Mouse (Mus musculus) gastrocnemius, adult 8-10 months (tissue): Measurements from ENCODE around the gene Gtsf2. TPM values are rescaled to one million over a fixed set of nuclear protein-coding genes. Genes with fewer than 3 reads are reported as not detected.
"Not testable (repeated sequence)": the region's sequence is repeated elsewhere in the genome, so short reads cannot be mapped to it uniquely, and the experiment has no call there.

Experiments
- DNase-seq, 2 experiments: peaks; one replicate each; pipeline ENCODE4 v3.0.0; 2022; ENCODE audit warnings: low spot score in 2 of 2
- total RNA-seq, 4 experiments: library from RNA; stranded (reverse); gene quantifications; 2 replicates each; pipeline ENCODE4 v1.2.4; 2022

Gene Gtsf2
- total RNA-seq = not detected

- no peak for DNase-seq
These were observed at the start of gene Gtsf2 for GRCm38 (mm10) chr15:103448369-103448768. TSS of gene Gtsf2 (minus strand) at chr15:103448469.

DNA sequence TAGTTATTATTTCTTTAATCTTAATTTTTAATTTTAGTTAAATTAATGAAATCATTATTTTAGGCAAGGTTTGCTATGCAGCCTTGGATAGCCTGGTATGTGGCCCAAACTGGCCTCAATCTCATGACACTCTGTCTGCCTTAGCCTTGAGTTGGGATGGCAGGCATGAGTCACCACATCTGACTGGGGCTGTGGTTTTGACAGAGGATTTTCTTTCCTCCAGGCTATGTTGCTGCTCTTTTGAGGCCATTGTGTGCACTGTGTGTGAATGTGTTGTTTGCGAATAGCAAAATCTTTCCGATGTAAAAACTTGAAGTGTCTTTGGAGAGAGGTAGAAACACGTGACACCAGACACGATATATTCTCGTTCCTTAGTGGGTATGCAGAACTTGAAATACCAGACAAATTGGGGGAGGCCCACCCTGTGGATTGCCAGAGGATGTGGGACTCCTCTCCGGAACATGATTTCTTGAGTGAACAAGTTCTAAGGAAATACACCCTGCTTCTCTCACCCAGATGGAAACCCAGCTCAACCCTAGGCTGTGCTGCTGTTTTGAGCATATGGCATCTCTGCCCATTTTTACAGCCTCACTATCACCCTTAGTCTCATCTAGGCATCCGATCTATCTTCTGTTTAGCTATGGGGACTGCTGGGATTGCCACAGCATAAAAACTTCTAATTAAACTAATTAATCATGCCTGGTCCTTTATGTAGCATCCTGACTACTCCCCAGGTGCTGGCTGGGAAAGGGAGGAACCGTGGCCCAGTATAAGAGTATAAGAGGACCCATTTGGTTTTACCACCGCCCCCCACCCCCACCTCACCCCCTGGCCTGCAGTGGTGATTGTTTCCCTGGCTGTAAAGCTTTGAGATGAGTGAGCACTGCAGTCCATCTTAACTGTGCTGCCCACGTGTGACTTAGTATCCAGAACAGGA is 48.2 kb upstream of the Gtsf2 start:
- DNase-seq = no peak

GRCm38 (mm10) chr15:103488336-103488735 is 40.1 kb upstream of the Gtsf2 start:
- no peak for DNase-seq

- DNase-seq = no peak
These were observed 38.4 kb upstream of the Gtsf2 start for GRCm38 (mm10) chr15:103486658-103487057.

DNA sequence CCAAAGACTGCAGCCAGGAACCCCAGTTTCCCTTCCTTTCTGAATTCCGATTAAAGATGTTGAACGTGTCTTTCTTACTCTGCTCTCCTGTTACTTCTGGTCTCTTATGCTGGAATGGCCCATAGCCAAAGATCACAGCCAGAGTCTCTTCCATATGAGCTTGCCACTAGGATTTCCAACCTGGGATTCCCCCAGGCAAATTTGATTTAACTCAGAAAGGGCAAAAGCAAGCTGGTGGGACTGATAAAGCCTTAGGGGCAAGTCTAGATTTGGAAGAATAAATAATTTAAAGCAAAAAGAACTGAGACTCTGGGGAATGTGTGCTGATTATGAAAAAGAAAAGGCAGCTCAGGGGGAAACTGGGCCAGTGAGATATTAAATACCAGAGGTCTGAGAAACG is 36.8 kb upstream of the Gtsf2 start:
- no peak for DNase-seq

DNA sequence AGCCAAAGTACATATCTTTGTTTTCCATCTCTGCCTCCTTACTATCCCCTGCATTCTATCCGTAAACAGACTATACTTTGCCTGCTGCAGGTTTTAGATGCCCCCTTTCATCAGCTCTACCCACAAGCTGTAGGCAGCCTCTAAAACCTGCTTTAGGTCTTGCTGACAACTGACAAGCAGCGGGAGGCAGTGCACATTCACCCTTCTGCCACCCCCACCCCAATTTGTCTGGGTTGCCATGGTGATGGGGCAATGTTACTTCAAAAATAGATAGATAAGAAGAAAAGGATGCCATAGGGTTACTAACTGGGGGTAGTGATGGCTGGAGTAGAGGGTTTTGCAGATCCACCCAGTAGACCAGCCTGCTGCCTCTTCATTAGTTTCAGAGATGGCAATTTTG is 36.2 kb upstream of the Gtsf2 start:
- no peak for DNase-seq

- no peak for DNase-seq
These were observed 34.2 kb upstream of the Gtsf2 start for GRCm38 (mm10) chr15:103482488-103482887.

DNA sequence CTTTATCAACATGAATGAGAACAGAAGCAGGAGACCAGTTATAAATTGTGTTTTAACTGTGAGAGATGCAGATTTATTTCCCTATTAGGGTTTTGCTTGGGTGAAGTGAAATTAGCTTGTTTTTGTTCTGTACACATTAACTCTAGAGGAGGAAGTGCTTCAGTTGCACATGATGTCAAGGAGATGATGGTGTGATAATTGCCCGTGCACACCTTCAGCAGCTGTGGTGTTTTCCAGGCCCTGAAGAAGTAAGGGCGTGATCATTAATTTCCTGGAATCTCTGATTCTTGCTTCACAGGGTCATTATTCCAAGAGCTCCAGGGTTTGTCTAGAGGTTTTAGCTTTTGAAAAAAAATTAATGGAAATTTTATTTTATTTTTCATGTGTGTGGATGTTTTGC is 31.9 kb upstream of the Gtsf2 start:
- no peak for DNase-seq

DNA sequence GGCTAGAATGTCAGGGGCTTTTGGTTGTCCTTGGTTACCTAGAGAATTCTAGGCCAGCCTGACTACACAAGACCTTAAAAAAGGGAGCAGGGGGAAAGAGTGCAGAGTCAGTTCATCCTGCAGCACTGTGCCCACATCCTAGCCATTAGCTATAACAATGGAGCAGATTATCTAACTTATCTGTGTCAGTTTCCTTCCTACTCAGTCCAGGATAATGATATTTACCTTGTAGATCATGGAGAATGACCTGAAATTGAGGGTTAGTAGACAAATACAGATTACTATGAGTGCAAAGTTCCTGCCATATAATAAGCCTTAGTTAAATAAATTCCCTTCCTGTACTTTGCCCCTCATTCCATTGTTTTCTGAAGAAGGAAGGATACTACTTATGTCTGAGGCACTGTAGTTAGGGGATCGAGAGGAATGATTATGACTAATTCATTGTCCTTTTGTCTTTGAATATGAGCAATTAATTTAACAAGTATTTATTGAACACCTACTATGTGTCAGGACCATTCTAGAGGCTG is 30.9 kb upstream of the Gtsf2 start:
- no peak for DNase-seq

- DNase-seq = no peak
These were observed 25.5 kb upstream of the Gtsf2 start for GRCm38 (mm10) chr15:103473769-103474168.

DNA sequence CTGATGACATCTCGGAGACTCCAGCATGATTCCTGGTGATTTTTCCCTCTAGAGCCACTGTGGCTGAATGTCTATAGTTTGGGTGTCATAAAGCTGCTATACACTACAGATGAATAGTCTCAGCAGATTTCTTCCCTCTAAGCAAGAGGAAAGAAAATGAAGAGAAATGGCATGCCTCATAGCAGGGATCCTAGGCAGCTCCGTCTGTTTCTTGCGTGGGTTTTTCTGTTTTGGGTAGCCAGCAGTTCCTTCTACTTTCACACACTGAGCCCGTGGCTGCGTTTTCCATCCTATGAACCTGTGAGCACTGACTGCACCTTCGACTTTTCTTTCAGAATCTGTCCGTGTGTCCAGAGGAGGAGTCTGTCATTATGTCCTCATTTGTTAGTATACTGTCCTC is 24.9 kb upstream of the Gtsf2 start:
- DNase-seq = no peak

- no peak for DNase-seq
These were observed 24.0 kb upstream of the Gtsf2 start for GRCm38 (mm10) chr15:103472265-103472664.

- DNase-seq = no peak
These were observed 23.4 kb upstream of the Gtsf2 start for GRCm38 (mm10) chr15:103471488-103472194.

- no peak for DNase-seq
These were observed 14.4 kb upstream of the Gtsf2 start for GRCm38 (mm10) chr15:103462539-103463261.

GRCm38 (mm10) chr15:103454449-103454848 is 6.2 kb upstream of the Gtsf2 start:
- no peak for DNase-seq

- no peak for DNase-seq
These were observed 5.4 kb upstream of the Gtsf2 start, which contains the start of gene Nckap1l for GRCm38 (mm10) chr15:103453551-103454218. TSS of gene Nckap1l (plus strand) at chr15:103453794.

DNA sequence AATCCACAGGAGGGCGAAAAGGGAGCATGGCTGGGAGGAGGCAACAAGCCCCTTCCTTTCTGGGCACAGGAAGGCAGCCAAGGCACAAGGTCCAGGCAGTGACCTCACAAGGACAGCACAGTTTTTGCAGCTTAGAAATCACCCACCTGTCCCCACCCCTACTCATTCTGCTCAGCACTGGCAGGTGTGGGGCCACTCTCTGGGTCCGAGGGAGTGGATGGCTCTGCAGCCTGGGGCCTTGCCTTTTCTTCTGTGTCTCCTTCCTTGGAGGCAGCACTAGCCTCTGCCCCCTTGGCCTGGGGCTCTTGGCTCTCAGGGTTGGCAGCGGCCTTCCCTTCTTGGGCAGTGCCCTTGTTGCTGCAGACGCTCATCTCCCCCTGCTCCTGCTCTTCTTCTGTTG is 2.3 kb downstream of the Gtsf2 start:
- not testable (repeated sequence) for DNase-seq

- no peak for DNase-seq
These were observed 18.0 kb downstream of the Gtsf2 start, which contains the start of gene Gtsf1 for GRCm38 (mm10) chr15:103430241-103430640. TSS of gene Gtsf1 (minus strand) at chr15:103430470.

DNA sequence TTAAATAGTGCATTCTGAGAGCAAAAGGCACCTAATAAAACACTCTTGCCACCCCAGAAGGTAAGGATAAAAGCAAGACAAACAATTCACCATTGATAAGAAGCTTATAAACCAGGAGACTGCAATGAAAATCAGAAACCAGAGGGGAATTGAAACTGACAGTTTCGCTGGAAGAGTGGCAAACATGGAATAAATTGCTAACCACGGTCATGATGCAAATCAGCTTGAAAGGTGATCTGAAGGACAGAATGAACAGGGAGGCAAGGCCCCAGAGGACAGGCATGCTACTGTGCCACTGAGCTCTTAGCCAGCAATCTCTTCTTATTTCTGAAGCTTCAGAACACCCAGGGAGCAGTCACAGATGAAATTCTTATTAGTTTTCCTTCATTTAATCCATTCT is 21.3 kb downstream of the Gtsf2 start:
- no peak for DNase-seq

GRCm38 (mm10) chr15:103405586-103405985 is 42.7 kb downstream of the Gtsf2 start:
- DNase-seq = not testable (repeated sequence)

- DNase-seq = no peak
These were observed 46.9 kb downstream of the Gtsf2 start for GRCm38 (mm10) chr15:103401361-103401760.
